Comparison of ENCODE assay signal across 9 mouse cellular contexts in the genomic region with DNA sequence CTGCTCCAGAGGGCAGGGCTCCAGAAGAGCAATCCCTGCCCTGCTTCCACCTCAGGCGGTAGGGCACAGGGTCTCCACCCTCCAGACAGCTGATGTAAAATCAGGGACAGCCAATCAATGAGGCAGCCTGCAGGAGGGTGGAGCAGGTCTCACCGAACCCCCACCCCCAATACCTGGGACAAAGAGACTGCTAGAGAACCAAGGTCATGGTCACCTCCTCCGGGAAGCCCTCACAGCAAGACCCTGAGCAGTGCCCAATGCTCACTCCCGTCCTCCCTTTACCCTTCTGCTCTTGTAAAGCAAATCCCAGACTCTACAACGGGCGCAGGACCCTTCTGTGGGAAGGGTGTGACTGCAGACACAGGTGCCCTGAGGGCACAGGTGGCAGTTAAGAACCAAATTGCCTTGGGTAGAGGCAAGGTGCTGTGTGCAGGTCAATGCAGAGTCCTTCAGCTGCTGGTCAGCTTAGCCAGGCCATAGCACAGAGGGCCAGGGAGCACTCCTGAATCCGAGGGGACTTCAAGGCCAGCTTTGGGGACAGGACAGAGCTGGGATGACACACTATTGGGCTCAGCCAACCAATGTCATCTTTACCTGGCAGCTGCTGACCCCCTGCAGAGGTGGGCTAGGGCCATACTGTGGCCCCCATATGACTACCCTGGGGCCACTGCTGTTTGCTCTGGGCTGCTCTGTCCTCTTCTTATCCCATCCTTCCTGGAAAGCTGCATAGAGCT. TPM values are rescaled to one million over a fixed set of nuclear protein-coding genes. Genes with fewer than 3 reads are reported as not detected.
DNase-seq lines count a peak whose midpoint lies in the region; ATAC-seq and TF ChIP-seq lines count a peak whose summit lies in the region.
"Had no signal": no experiment of that assay in that cellular context is flagged by ENCODE, and none has a peak within 500 bp of the region (broad histone marks: within the 10 kb centered on the region; RNA-seq: fewer than 3 reads in every experiment).

No protein-coding gene starts in this region.

- no peak for TF ChIP-seq CTCF in small intestine, adult 2 months (IDR thresholded peaks at IDR 0.05; ENCODE audit: extremely low read depth, insufficient read length, insufficient replicate concordance, low read depth, low read length)

- no peaks in the 10 kb centered on the region for H3K27me3 ChIP-seq in lung, embryonic 15.5 days
- no peaks in the 10 kb centered on the region for H3K27me3 ChIP-seq in forebrain, embryonic 14.5 days (replicated peaks; ENCODE audit: control insufficient read depth, insufficient read depth, low read length)
- no peaks in the 10 kb centered on the region for H3K27me3 ChIP-seq in limb, embryonic 13.5 days
- no peaks in the 10 kb centered on the region for H3K27me3 ChIP-seq in small intestine, adult 2 months (ENCODE audit: control insufficient read depth, insufficient read depth, low read length)

- H3K9me3 ChIP-seq in lung, embryonic 15.5 days = no peaks in the 10 kb centered on the region
- no peaks in the 10 kb centered on the region for H3K9me3 ChIP-seq in forebrain, embryonic 14.5 days (replicated peaks; ENCODE audit: control insufficient read depth, low read length)
- H3K9me3 ChIP-seq in limb, embryonic 13.5 days = no peaks in the 10 kb centered on the region

- no peak overlapping the region for H3K27ac ChIP-seq in lung, embryonic 15.5 days
- no peak overlapping the region for H3K27ac ChIP-seq in forebrain, embryonic 14.5 days (ENCODE audit: low read depth, low read length)
- H3K27ac ChIP-seq in limb, embryonic 13.5 days = no peak overlapping the region
- H3K27ac ChIP-seq in small intestine, adult 2 months (ENCODE audit: insufficient read depth, low read depth, low read length) = peak overlapping the region; percentile 98

- peak overlapping the region; percentile 86 for H3K4me2 ChIP-seq in lung, embryonic 15.5 days
- H3K4me2 ChIP-seq in forebrain, embryonic 14.5 days (ENCODE audit: low read length) = peak overlapping the region; percentile 99
- H3K4me2 ChIP-seq in limb, embryonic 13.5 days (replicated peaks) = peak overlapping the region; percentile 98

- 75% methylated on average over 7 of the region's 7 CpGs for WGBS in lung, embryonic 15.5 days
- 76% methylated on average over 7 of the region's 7 CpGs for WGBS in forebrain, embryonic 14.5 days
- 73% methylated on average over 7 of the region's 7 CpGs for WGBS in limb, embryonic 13.5 days
- 31% methylated on average over 7 of the region's 7 CpGs for WGBS in small intestine, adult 2 months

- peak overlapping the region; percentile 74 for H3K9ac ChIP-seq in lung, embryonic 15.5 days
- peak overlapping the region; percentile 95; the same call in 1 of the 2 replicates for H3K9ac ChIP-seq in forebrain, embryonic 14.5 days (ENCODE audit: low read length)
- H3K9ac ChIP-seq in limb, embryonic 13.5 days = peak overlapping the region; percentile 98

- DNase-seq in lung, postnatal 36 days = no peak
- DNase-seq in forebrain, embryonic 14.5 days (ENCODE audit: low spot score) = no peak
- no peak for DNase-seq in thymus, postnatal 0 days (ENCODE audit: low spot score)
- no peak for DNase-seq in right cerebral cortex, postnatal 14 days
- no peak for DNase-seq in spleen, adult 18-20 months
- DNase-seq: adrenal gland, postnatal 10 days had no signal

- H3K4me3 ChIP-seq in lung, embryonic 15.5 days = peak overlapping the region; percentile 83; the same call in 1 of the 2 replicates
- H3K4me3 ChIP-seq in forebrain, embryonic 14.5 days (ENCODE audit: low read depth, low read length) = peak overlapping the region; percentile 94
- H3K4me3 ChIP-seq in limb, embryonic 13.5 days = peak overlapping the region; percentile 99
- peak overlapping the region; percentile 84 for H3K4me3 ChIP-seq in small intestine, adult 2 months (ENCODE audit: low read depth, low read length)

- H3K36me3 ChIP-seq in lung, embryonic 15.5 days = no peaks in the 10 kb centered on the region
- peaks cover 12% of the 10 kb centered on the region; the same call in 1 of the 2 replicates for H3K36me3 ChIP-seq in forebrain, embryonic 14.5 days (ENCODE audit: control insufficient read depth, insufficient read depth, low read length)
- H3K36me3 ChIP-seq in limb, embryonic 13.5 days = peaks cover 30% of the 10 kb centered on the region
- peaks cover 40% of the 10 kb centered on the region for H3K36me3 ChIP-seq in small intestine, adult 2 months (ENCODE audit: control insufficient read depth, insufficient read depth, low read length)

- no peak for ATAC-seq in lung, embryonic 15.5 days (ENCODE audit: borderline replicate concordance, extremely low read depth, low FRiP score, low TSS enrichment)
- no peak for ATAC-seq in forebrain, embryonic 14.5 days
- ATAC-seq in limb, embryonic 13.5 days (ENCODE audit: low FRiP score, low read depth) = no peak

- TF ChIP-seq POLR2A in small intestine, adult 2 months (IDR thresholded peaks at IDR 0.05; ENCODE audit: low read depth, low read length) = peak; percentile 68; the same call in 1 of the 2 replicates

- H3K4me1 ChIP-seq in lung, embryonic 15.5 days = peaks cover 36% of the 10 kb centered on the region
- H3K4me1 ChIP-seq in forebrain, embryonic 14.5 days (ENCODE audit: control insufficient read depth, insufficient read depth, low read length) = peaks cover 12% of the 10 kb centered on the region
- H3K4me1 ChIP-seq in limb, embryonic 13.5 days = peaks cover 33% of the 10 kb centered on the region
- peaks cover 43% of the 10 kb centered on the region for H3K4me1 ChIP-seq in small intestine, adult 2 months (ENCODE audit: control insufficient read depth, insufficient read depth, insufficient read length, low read length)

RNA-seq across cellular contexts. Expression of gene Gna11, which starts 2.1 kb away (rescaled TPM):
- 72.7 and 74.2 TPM in 2 replicates for polyA plus RNA-seq in lung, embryonic 15.5 days (2015; fragmentation: Nextera tagmentation; extraction: Ambion mirVana)
- 97.6 and 98.9 TPM in 2 replicates for polyA plus RNA-seq in forebrain, embryonic 14.5 days (2014; fragmentation: Nextera tagmentation; extraction: Ambion mirVana)
- 89.8 and 89.9 TPM in 2 replicates for polyA plus RNA-seq in limb, embryonic 13.5 days (2015; fragmentation: Nextera tagmentation; extraction: Ambion mirVana)
- 318 and 828 TPM in 2 replicates for polyA plus RNA-seq in small intestine, adult 2 months (2012; rRNA removed)
- 28.5 and 30.0 TPM in 2 replicates for polyA plus RNA-seq in thymus, postnatal 0 days (2015; fragmentation: Nextera tagmentation; extraction: Ambion mirVana)

RNA-seq across cellular contexts. Expression of gene Aes, which starts 16.4 kb away (rescaled TPM):
- 662 and 670 TPM in 2 replicates for polyA plus RNA-seq in lung, embryonic 15.5 days (2015; fragmentation: Nextera tagmentation; extraction: Ambion mirVana)
- polyA plus RNA-seq in forebrain, embryonic 14.5 days (2014; fragmentation: Nextera tagmentation; extraction: Ambion mirVana) = 415 and 532 TPM in 2 replicates
- polyA plus RNA-seq in limb, embryonic 13.5 days (2015; fragmentation: Nextera tagmentation; extraction: Ambion mirVana) = 477 and 492 TPM in 2 replicates
- 1,054 and 3,003 TPM in 2 replicates for polyA plus RNA-seq in small intestine, adult 2 months (2012; rRNA removed)
- polyA plus RNA-seq in thymus, postnatal 0 days (2015; fragmentation: Nextera tagmentation; extraction: Ambion mirVana) = 683 and 740 TPM in 2 replicates

RNA-seq across cellular contexts. Expression of gene Gna15, which starts 18.9 kb away (rescaled TPM):
- 1.7 and 1.8 TPM in 2 replicates for polyA plus RNA-seq in lung, embryonic 15.5 days (2015; fragmentation: Nextera tagmentation; extraction: Ambion mirVana)
- polyA plus RNA-seq in forebrain, embryonic 14.5 days (2014; fragmentation: Nextera tagmentation; extraction: Ambion mirVana) = 0.90 and 1.2 TPM in 2 replicates
- 1.6 and 1.9 TPM in 2 replicates for polyA plus RNA-seq in limb, embryonic 13.5 days (2015; fragmentation: Nextera tagmentation; extraction: Ambion mirVana)
- 1.5 and 3.0 TPM in 2 replicates for polyA plus RNA-seq in small intestine, adult 2 months (2012; rRNA removed)
- 3.5 TPM in 2 replicates for polyA plus RNA-seq in thymus, postnatal 0 days (2015; fragmentation: Nextera tagmentation; extraction: Ambion mirVana)

RNA-seq across cellular contexts. Expression of gene Tle2, which starts 31.5 kb away (rescaled TPM):
- polyA plus RNA-seq in lung, embryonic 15.5 days (2015; fragmentation: Nextera tagmentation; extraction: Ambion mirVana) = 39.3 and 49.7 TPM in 2 replicates
- 12.0 and 17.2 TPM in 2 replicates for polyA plus RNA-seq in forebrain, embryonic 14.5 days (2014; fragmentation: Nextera tagmentation; extraction: Ambion mirVana)
- 68.8 and 69.8 TPM in 2 replicates for polyA plus RNA-seq in limb, embryonic 13.5 days (2015; fragmentation: Nextera tagmentation; extraction: Ambion mirVana)
- 17.8 and 20.4 TPM in 2 replicates for polyA plus RNA-seq in small intestine, adult 2 months (2012; rRNA removed)
- polyA plus RNA-seq in thymus, postnatal 0 days (2015; fragmentation: Nextera tagmentation; extraction: Ambion mirVana) = 2.4 and 2.9 TPM in 2 replicates

RNA-seq across cellular contexts. Expression of gene S1pr4, which starts 43.0 kb away (rescaled TPM):
- 2.5 and 3.6 TPM in 2 replicates for polyA plus RNA-seq in lung, embryonic 15.5 days (2015; fragmentation: Nextera tagmentation; extraction: Ambion mirVana)
- 0.26 and 0.53 TPM in 2 replicates for polyA plus RNA-seq in forebrain, embryonic 14.5 days (2014; fragmentation: Nextera tagmentation; extraction: Ambion mirVana)
- polyA plus RNA-seq in limb, embryonic 13.5 days (2015; fragmentation: Nextera tagmentation; extraction: Ambion mirVana) = 0.28 and 0.53 TPM in 2 replicates
- polyA plus RNA-seq in small intestine, adult 2 months (2012; rRNA removed) = 4.0 and 5.6 TPM in 2 replicates
- polyA plus RNA-seq in thymus, postnatal 0 days (2015; fragmentation: Nextera tagmentation; extraction: Ambion mirVana) = 22.2 and 25.6 TPM in 2 replicates
